Mouse (Mus musculus) frontal cortex, postnatal 36 days (tissue): Measurements from ENCODE around the gene Gm21244.
"Not testable (repeated sequence)": the region's sequence is repeated elsewhere in the genome, so short reads cannot be mapped to it uniquely, and the experiment has no call there.

Experiments
- DNase-seq, 2 experiments: peaks; one replicate each; pipeline ENCODE4 v3.0.0; 2022; ENCODE audit warnings: low spot score in 2 of 2

Gene Gm21244

DNA sequence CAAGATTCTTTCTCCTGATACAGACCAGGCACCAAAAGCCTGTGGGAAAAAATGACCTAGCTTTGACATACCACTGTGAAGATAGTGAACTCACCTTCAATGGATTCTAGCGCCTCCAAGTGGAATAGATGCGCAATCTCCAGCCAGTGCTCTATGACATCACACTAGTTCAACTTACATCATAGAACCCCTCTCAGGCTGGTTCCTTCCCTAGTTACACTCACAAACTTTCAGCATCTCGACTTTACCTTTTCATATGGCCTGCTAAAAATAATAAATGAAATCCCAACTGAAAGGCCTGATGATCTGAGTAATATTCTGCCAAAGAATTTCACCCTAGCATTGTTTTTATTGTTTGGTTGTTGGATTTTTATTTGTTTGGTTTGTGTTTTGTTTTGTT is at the start of gene Gm21244:
Gene Gm21244, minus strand, starts transcription at position 101 of the 400 bp plus-strand sequence.
- not testable (repeated sequence) for DNase-seq
